Comparison of ENCODE assay signal across 9 mouse cellular contexts in the genomic region with DNA sequence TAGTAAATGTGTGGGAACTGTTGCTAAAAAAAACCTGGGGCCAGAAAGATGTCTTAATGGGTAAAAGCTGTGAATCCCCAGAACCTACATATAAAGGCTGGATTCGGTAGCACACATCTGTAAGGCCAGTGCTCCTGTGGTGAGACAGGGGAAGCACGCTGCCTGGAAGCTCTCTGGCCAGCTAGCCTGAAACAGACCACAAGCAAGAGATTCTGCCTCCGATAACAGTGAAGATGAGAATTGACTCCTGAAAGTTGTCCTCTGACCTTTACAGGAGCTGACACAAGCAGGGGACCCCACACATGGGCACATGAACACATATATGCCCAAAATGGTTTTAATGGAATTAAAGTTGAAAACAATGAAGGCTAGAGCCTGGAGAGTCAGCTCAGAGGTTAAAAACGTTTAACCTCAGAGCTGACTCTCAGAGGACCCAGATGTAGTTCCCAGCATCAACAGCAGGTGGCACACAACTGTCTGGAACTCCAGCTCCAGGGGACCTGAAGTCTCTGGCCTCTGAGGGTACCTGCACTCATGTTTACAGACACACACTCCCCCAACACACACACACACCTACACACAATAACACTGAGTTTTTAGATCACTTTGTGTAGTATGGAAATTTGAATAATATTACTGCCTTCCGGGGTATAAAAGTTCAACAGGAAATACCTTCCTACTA. TPM values are rescaled to one million over a fixed set of nuclear protein-coding genes. Genes with fewer than 3 reads are reported as not detected.
DNase-seq lines count a peak whose midpoint lies in the region; ATAC-seq lines count a peak whose summit lies in the region.
"Had no signal": no experiment of that assay in that cellular context is flagged by ENCODE, and none has a peak within 500 bp of the region (broad histone marks: within the 10 kb centered on the region; RNA-seq: fewer than 3 reads in every experiment).

No protein-coding gene starts in this region.

- H3K27ac ChIP-seq in forebrain, embryonic 10.5 days = no peak overlapping the region
- H3K27ac ChIP-seq in forebrain, embryonic 16.5 days (ENCODE audit: low read length) = no peak overlapping the region
- H3K27ac ChIP-seq: limb, embryonic 13.5 days had no signal

- no peak overlapping the region for H3K9ac ChIP-seq in forebrain, embryonic 16.5 days (replicated peaks; ENCODE audit: low read depth, low read length)
- H3K9ac ChIP-seq: limb, embryonic 13.5 days had no signal

- peak; percentile 65 for DNase-seq in forebrain, embryonic 10.5 days (ENCODE audit: extremely low spot score, low spot score)
- DNase-seq in NIH3T3 (ENCODE audit: low read depth) = peak; percentile 83
- peak; percentile 82 to 88 for DNase-seq in cerebellum, postnatal 14 days
- DNase-seq in gastrocnemius, postnatal 36 days = peak; percentile 53 to 69
- peak; percentile 91 to 94 for DNase-seq in kidney, postnatal 4 days
- DNase-seq in lung, postnatal 36 days = peak; percentile 90
- peak; percentile 57 for DNase-seq in spleen, adult 12 weeks (ENCODE audit: low spot score)

- no peak overlapping the region for H3K4me3 ChIP-seq in forebrain, embryonic 10.5 days
- H3K4me3 ChIP-seq in forebrain, embryonic 16.5 days (replicated peaks; ENCODE audit: low read length) = no peak overlapping the region
- H3K4me3 ChIP-seq: limb, embryonic 13.5 days had no signal

- intact Hi-C loops in gastrocnemius, postnatal 36 days (cut with DNase I) = loop anchor here (5.0 kb wide), 1 partner anchor 130 kb away; a partner anchor contains a TSS

- ATAC-seq in forebrain, embryonic 16.5 days = no peak

- no peak overlapping the region for H3K4me2 ChIP-seq in forebrain, embryonic 16.5 days (ENCODE audit: low read length)
- H3K4me2 ChIP-seq: limb, embryonic 13.5 days had no signal

- 45% methylated on average over 5 of the region's 5 CpGs for WGBS in forebrain, embryonic 10.5 days
- WGBS in forebrain, embryonic 16.5 days = 56% methylated on average over 5 of the region's 5 CpGs

- peaks cover 20% of the 10 kb centered on the region for H3K27me3 ChIP-seq in forebrain, embryonic 10.5 days (ENCODE audit: poor library complexity, severe bottlenecking)
- no peaks in the 10 kb centered on the region for H3K27me3 ChIP-seq in forebrain, embryonic 16.5 days (replicated peaks; ENCODE audit: control insufficient read depth, insufficient read depth, low read length)

- no peaks in the 10 kb centered on the region for H3K9me3 ChIP-seq in forebrain, embryonic 10.5 days
- no peaks in the 10 kb centered on the region for H3K9me3 ChIP-seq in forebrain, embryonic 16.5 days (ENCODE audit: control insufficient read depth, low read length)
- H3K9me3 ChIP-seq: limb, embryonic 13.5 days had no signal

- H3K4me1 ChIP-seq in forebrain, embryonic 10.5 days = peaks cover 19% of the 10 kb centered on the region
- peaks cover 3% of the 10 kb centered on the region for H3K4me1 ChIP-seq in forebrain, embryonic 16.5 days (replicated peaks; ENCODE audit: control insufficient read depth, insufficient read depth, low read length)

- H3K36me3 ChIP-seq in forebrain, embryonic 10.5 days (replicated peaks) = no peaks in the 10 kb centered on the region
- no peaks in the 10 kb centered on the region for H3K36me3 ChIP-seq in forebrain, embryonic 16.5 days (ENCODE audit: control insufficient read depth, insufficient read depth)
- H3K36me3 ChIP-seq: limb, embryonic 13.5 days had no signal

RNA-seq across cellular contexts. Expression of a gene that starts 45.8 kb away (rescaled TPM):
- 32.1 and 36.4 TPM in 2 replicates for polyA plus RNA-seq in forebrain, embryonic 10.5 days (2016; fragmentation: Nextera tagmentation; extraction: Ambion mirVana)
- polyA plus RNA-seq in forebrain, embryonic 16.5 days (2015; fragmentation: Nextera tagmentation; extraction: Ambion mirVana) = 195 and 201 TPM in 2 replicates
- total RNA-seq in gastrocnemius, postnatal 36 days (2021) = 1 to 10 TPM; 2.7 to 3.3 TPM
